Mouse (Mus musculus): ENCODE results near the gene Ppt2.

DNA sequence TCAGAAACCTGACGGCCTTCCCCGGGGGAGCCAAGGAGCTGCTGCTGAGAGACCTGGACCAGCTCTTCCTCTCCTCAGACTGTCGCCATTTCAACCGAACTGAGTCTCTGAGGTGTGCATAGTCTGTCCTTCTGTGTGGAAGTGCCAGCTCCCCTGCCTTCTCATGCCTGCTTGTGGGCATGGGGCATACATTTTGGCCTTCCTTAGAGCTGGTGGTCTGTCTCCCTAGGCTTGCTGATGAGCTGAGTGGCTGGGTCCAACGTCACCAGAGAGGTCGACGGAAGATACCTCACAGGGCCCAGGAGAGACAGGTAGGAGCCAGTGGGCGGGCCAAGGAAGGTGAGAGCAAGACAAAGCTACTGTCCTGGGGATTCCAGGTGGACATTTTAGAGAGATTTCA lies 24.7 kb upstream of the Ppt2 start:
- no peak for TF ChIP-seq CTCF (IDR thresholded peaks at IDR 0.05; ENCODE audit: low read depth, low read length)
- no peak for TF ChIP-seq POLR2A (IDR thresholded peaks at IDR 0.05; ENCODE audit: borderline replicate concordance, low read depth, low read length)

Data from bone marrow macrophage, adult 2 months (primary cell).